ENCODE assay signal across 9 mouse cellular contexts in genomic region chr14:59627142-59627680, GRCm38 (mm10). TPM values are rescaled to one million over a fixed set of nuclear protein-coding genes. Genes with fewer than 3 reads are reported as not detected.
DNase-seq lines count a peak whose midpoint lies in the region; ATAC-seq and TF ChIP-seq lines count a peak whose summit lies in the region.
"Had no signal": no experiment of that assay in that cellular context is flagged by ENCODE, and none has a peak within 500 bp of the region (broad histone marks: within the 10 kb centered on the region; RNA-seq: fewer than 3 reads in every experiment).

No protein-coding gene starts in this region.

- peaks cover 12% of the 10 kb centered on the region for H3K4me1 ChIP-seq in heart, embryonic 12.5 days (replicated peaks)
- peaks cover 62% of the 10 kb centered on the region for H3K4me1 ChIP-seq in E14TG2a.4 (replicated peaks; ENCODE audit: low read depth, low read length)
- H3K4me1 ChIP-seq in forebrain, embryonic 16.5 days (replicated peaks; ENCODE audit: control insufficient read depth, insufficient read depth, low read length) = peaks cover 30% of the 10 kb centered on the region
- H3K4me1 ChIP-seq in midbrain, embryonic 10.5 days = peaks cover 38% of the 10 kb centered on the region

- ATAC-seq in heart, embryonic 12.5 days (ENCODE audit: insufficient number of reproducible peaks, low FRiP score) = no peak
- ATAC-seq in forebrain, embryonic 16.5 days = peak; percentile 43
- no peak for ATAC-seq in CD4-positive, CD25-positive, alpha-beta regulatory T cell, adult 4 months

- peak overlapping the region; percentile 59 for H3K4me3 ChIP-seq in heart, embryonic 12.5 days
- H3K4me3 ChIP-seq in E14TG2a.4 (replicated peaks; ENCODE audit: low read length) = peak overlapping the region; percentile 85
- peak overlapping the region; percentile 61 for H3K4me3 ChIP-seq in forebrain, embryonic 16.5 days (replicated peaks; ENCODE audit: low read length)
- H3K4me3 ChIP-seq in midbrain, embryonic 10.5 days = peak overlapping the region; percentile 71

- no peaks in the 10 kb centered on the region for H3K9me3 ChIP-seq in heart, embryonic 12.5 days (replicated peaks)
- no peaks in the 10 kb centered on the region for H3K9me3 ChIP-seq in E14TG2a.4 (ENCODE audit: low read length)
- H3K9me3 ChIP-seq in forebrain, embryonic 16.5 days (ENCODE audit: control insufficient read depth, low read length) = no peaks in the 10 kb centered on the region
- no peaks in the 10 kb centered on the region for H3K9me3 ChIP-seq in midbrain, embryonic 10.5 days (replicated peaks)

- H3K27me3 ChIP-seq in heart, embryonic 12.5 days (replicated peaks) = peaks cover 6% of the 10 kb centered on the region; the same call in 1 of the 2 replicates
- peaks cover 21% of the 10 kb centered on the region for H3K27me3 ChIP-seq in E14TG2a.4 (ENCODE audit: insufficient read depth, low read length)
- no peaks in the 10 kb centered on the region; the same call in 1 of the 2 replicates for H3K27me3 ChIP-seq in forebrain, embryonic 16.5 days (replicated peaks; ENCODE audit: control insufficient read depth, insufficient read depth, low read length)
- H3K27me3 ChIP-seq in midbrain, embryonic 10.5 days (ENCODE audit: low read depth, poor library complexity, severe bottlenecking) = peaks cover 60% of the 10 kb centered on the region

- DNase-seq in heart, adult 9 months (ENCODE audit: low spot score in 2 of 2) = no peak
- DNase-seq in midbrain, embryonic 10.5 days (ENCODE audit: low spot score) = no peak
- DNase-seq in layer of hippocampus, postnatal 25 days (ENCODE audit: extremely low spot score in 1 of 2, low spot score in 1 of 2) = no peak
- DNase-seq in adrenal gland, postnatal 14 days = no peak
- DNase-seq: adrenal gland, adult 2 months had no signal

- H3K9ac ChIP-seq in heart, embryonic 12.5 days = peak overlapping the region; percentile 83; the same call in 1 of the 2 replicates
- peak overlapping the region; percentile 22; the same call in 1 of the 2 replicates for H3K9ac ChIP-seq in forebrain, embryonic 16.5 days (replicated peaks; ENCODE audit: low read depth, low read length)

- peak overlapping the region; percentile 86 for H3K4me2 ChIP-seq in heart, embryonic 12.5 days
- peak overlapping the region; percentile 73 for H3K4me2 ChIP-seq in forebrain, embryonic 16.5 days (ENCODE audit: low read length)

- WGBS in heart, embryonic 12.5 days = 37% methylated on average over 9 of the region's 9 CpGs
- 3% methylated on average over 9 of the region's 9 CpGs for whole genome bisulfite sequencing in forebrain, embryonic 16.5 days
- WGBS in midbrain, embryonic 10.5 days = 21% methylated on average over 9 of the region's 9 CpGs

- H3K36me3 ChIP-seq in heart, embryonic 12.5 days = peaks cover 18% of the 10 kb centered on the region
- peaks cover 32% of the 10 kb centered on the region for H3K36me3 ChIP-seq in E14TG2a.4 (ENCODE audit: insufficient read depth, low read length)
- H3K36me3 ChIP-seq in forebrain, embryonic 16.5 days (ENCODE audit: control insufficient read depth, insufficient read depth) = no peaks in the 10 kb centered on the region
- peaks cover 7% of the 10 kb centered on the region; the same call in 1 of the 2 replicates for H3K36me3 ChIP-seq in midbrain, embryonic 10.5 days

- H3K27ac ChIP-seq in heart, embryonic 12.5 days (ENCODE audit: poor library complexity, severe bottlenecking) = peak overlapping the region; percentile 53; the same call in 1 of the 2 replicates
- peak overlapping the region; percentile 70 for H3K27ac ChIP-seq in forebrain, embryonic 16.5 days (ENCODE audit: low read length)
- no peak overlapping the region for H3K27ac ChIP-seq in midbrain, embryonic 10.5 days (replicated peaks)

- no peak for TF ChIP-seq CTCF in E14TG2a.4 (conservative IDR thresholded peaks at IDR 0.05; ENCODE audit: low read length)

RNA-seq across cellular contexts. Expression of gene Shisa2, which starts 2.1 kb away (rescaled TPM):
- 31.8 and 32.7 TPM in 2 replicates for polyA plus RNA-seq in heart, embryonic 12.5 days (2016; fragmentation: Nextera tagmentation; extraction: Ambion mirVana)
- polyA plus RNA-seq in forebrain, embryonic 16.5 days (2015; fragmentation: Nextera tagmentation; extraction: Ambion mirVana) = 11.4 and 14.2 TPM in 2 replicates
- 7.6 and 8.8 TPM in 2 replicates for polyA plus RNA-seq in midbrain, embryonic 10.5 days (2016; fragmentation: Nextera tagmentation; extraction: Ambion mirVana)
- 1 to 10 TPM; 3.1 to 4.5 TPM for total RNA-seq in layer of hippocampus, postnatal 25 days (2021)
- 2.4 and 2.8 TPM in 2 replicates for total RNA-seq in adrenal gland, postnatal 14 days (2021)
- polyA plus RNA-seq in CD4-positive, CD25-positive, alpha-beta regulatory T cell, adult 4 months (2017; shearing (Covaris generic)) = not detected

RNA-seq across cellular contexts. Expression of gene Cdadc1, which starts 29.5 kb away (rescaled TPM):
- 29.3 and 33.0 TPM in 2 replicates for polyA plus RNA-seq in heart, embryonic 12.5 days (2016; fragmentation: Nextera tagmentation; extraction: Ambion mirVana)
- 36.8 and 38.5 TPM in 2 replicates for polyA plus RNA-seq in forebrain, embryonic 16.5 days (2015; fragmentation: Nextera tagmentation; extraction: Ambion mirVana)
- polyA plus RNA-seq in midbrain, embryonic 10.5 days (2016; fragmentation: Nextera tagmentation; extraction: Ambion mirVana) = 26.9 and 28.9 TPM in 2 replicates
- total RNA-seq in layer of hippocampus, postnatal 25 days (2021) = 10 to 100 TPM; 65.0 to 67.0 TPM
- 56.4 and 70.4 TPM in 2 replicates for total RNA-seq in adrenal gland, postnatal 14 days (2021)
- polyA plus RNA-seq in CD4-positive, CD25-positive, alpha-beta regulatory T cell, adult 4 months (2017; shearing (Covaris generic)) = 10 to 100 TPM; 42.8 to 44.7 TPM
